ENCODE assay signal across 8 mouse cellular contexts in the genomic region with DNA sequence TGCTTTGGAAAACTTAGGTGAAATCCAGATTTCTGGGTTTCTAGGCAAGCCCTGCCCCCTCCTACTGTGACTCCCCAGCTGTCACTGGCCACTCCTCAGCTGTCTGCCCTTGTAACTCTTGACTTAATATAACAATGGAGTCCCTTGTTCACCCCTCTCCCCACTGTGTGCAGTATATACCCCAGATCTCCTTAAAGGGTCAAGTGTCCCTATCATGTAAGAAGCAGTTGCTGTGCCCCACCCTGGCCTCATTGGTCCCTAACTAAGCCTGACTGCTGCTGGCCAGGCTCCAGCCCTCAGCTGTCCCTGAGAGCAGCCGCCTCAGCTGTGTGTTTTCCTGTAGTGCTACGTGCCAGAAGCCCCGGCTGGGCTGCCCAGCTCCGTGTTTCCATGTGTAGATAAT. TPM values are rescaled to one million over a fixed set of nuclear protein-coding genes. Genes with fewer than 3 reads are reported as not detected.
DNase-seq lines count a peak whose midpoint lies in the region; ATAC-seq and TF ChIP-seq lines count a peak whose summit lies in the region.

No protein-coding gene starts in this region.

- no peaks in the 10 kb centered on the region for H3K9me3 ChIP-seq in lung, embryonic 16.5 days (ENCODE audit: control insufficient read depth, low read length)
- no peaks in the 10 kb centered on the region for H3K9me3 ChIP-seq in embryonic facial prominence, embryonic 13.5 days
- no peaks in the 10 kb centered on the region for H3K9me3 ChIP-seq in heart, embryonic 15.5 days (replicated peaks)
- H3K9me3 ChIP-seq in limb, embryonic 15.5 days = no peaks in the 10 kb centered on the region
- H3K9me3 ChIP-seq in stomach, postnatal 0 days (ENCODE audit: control insufficient read depth, low read length) = no peaks in the 10 kb centered on the region

- TF ChIP-seq EP300 in stomach, postnatal 0 days (optimal IDR thresholded peaks at IDR 0.05) = no peak

- ATAC-seq in lung, embryonic 16.5 days (ENCODE audit: low read depth) = peak; percentile 67
- peak; percentile 22; the same call in 1 of the 2 replicates for ATAC-seq in embryonic facial prominence, embryonic 13.5 days (ENCODE audit: insufficient number of reproducible peaks, insufficient read depth, low FRiP score, low TSS enrichment, low read depth)
- peak; percentile 38 for ATAC-seq in heart, embryonic 15.5 days (replicated peaks; ENCODE audit: insufficient number of reproducible peaks, insufficient read depth, low FRiP score, low read depth)
- peak; percentile 49 for ATAC-seq in limb, embryonic 15.5 days (ENCODE audit: insufficient number of reproducible peaks, low FRiP score, low TSS enrichment, low read depth)
- ATAC-seq in stomach, postnatal 0 days (ENCODE audit: low FRiP score, low TSS enrichment) = no peak

- no peak for TF ChIP-seq CTCF in lung, adult 2 months (IDR thresholded peaks at IDR 0.05; ENCODE audit: insufficient read depth, low read length)
- no peak for TF ChIP-seq CTCF in stomach, postnatal 0 days (IDR thresholded peaks at IDR 0.05; ENCODE audit: low read depth)
- no peak for TF ChIP-seq CTCF in thymus, adult 2 months (IDR thresholded peaks at IDR 0.05; ENCODE audit: borderline replicate concordance, control insufficient read depth, extremely low read depth, insufficient read depth, low read length, poor library complexity)

- H3K4me2 ChIP-seq in lung, embryonic 16.5 days (ENCODE audit: low read depth, low read length) = peak overlapping the region; percentile 60
- H3K4me2 ChIP-seq in embryonic facial prominence, embryonic 13.5 days = peak overlapping the region; percentile 87
- H3K4me2 ChIP-seq in heart, embryonic 15.5 days = peak overlapping the region; percentile 95
- peak overlapping the region; percentile 81 for H3K4me2 ChIP-seq in limb, embryonic 15.5 days
- H3K4me2 ChIP-seq in stomach, postnatal 0 days (replicated peaks; ENCODE audit: low read depth) = peak overlapping the region; percentile 56

- H3K4me1 ChIP-seq in lung, embryonic 16.5 days (replicated peaks; ENCODE audit: control insufficient read depth, insufficient read depth, low read length) = peaks cover 42% of the 10 kb centered on the region
- peaks cover 8% of the 10 kb centered on the region for H3K4me1 ChIP-seq in lung, adult 2 months (ENCODE audit: control insufficient read depth, insufficient read depth, low read length)
- peaks cover 62% of the 10 kb centered on the region for H3K4me1 ChIP-seq in embryonic facial prominence, embryonic 13.5 days
- peaks cover 59% of the 10 kb centered on the region for H3K4me1 ChIP-seq in heart, embryonic 15.5 days (replicated peaks)
- peaks cover 64% of the 10 kb centered on the region for H3K4me1 ChIP-seq in limb, embryonic 15.5 days
- peaks cover 10% of the 10 kb centered on the region for H3K4me1 ChIP-seq in stomach, postnatal 0 days (replicated peaks; ENCODE audit: control insufficient read depth, insufficient read depth)
- H3K4me1 ChIP-seq in thymus, adult 2 months (replicated peaks; ENCODE audit: control insufficient read depth, insufficient read depth, low read length) = peaks cover 40% of the 10 kb centered on the region

- no peak for TF ChIP-seq POLR2A in lung, adult 2 months (IDR thresholded peaks at IDR 0.05; ENCODE audit: borderline replicate concordance, extremely low read depth, low read depth, low read length)
- TF ChIP-seq POLR2A in thymus, adult 2 months (IDR thresholded peaks at IDR 0.05; ENCODE audit: control insufficient read depth, extremely low read depth, insufficient read depth, low read length, poor library complexity) = no peak

- H3K9ac ChIP-seq in lung, embryonic 16.5 days (ENCODE audit: low read length) = 0 out of 2 replicates have a peak overlapping the region, but pooled peaks have one; percentile 16
- 0 out of 2 replicates have a peak overlapping the region, but pooled peaks have one; percentile 12 for H3K9ac ChIP-seq in embryonic facial prominence, embryonic 13.5 days
- H3K9ac ChIP-seq in heart, embryonic 15.5 days = no peak overlapping the region
- H3K9ac ChIP-seq in limb, embryonic 15.5 days = no peak overlapping the region
- H3K9ac ChIP-seq in stomach, postnatal 0 days (ENCODE audit: low read length) = no peak overlapping the region

- H3K27me3 ChIP-seq in lung, embryonic 16.5 days (ENCODE audit: control insufficient read depth, insufficient read depth, low read depth, low read length) = peaks cover 25% of the 10 kb centered on the region
- H3K27me3 ChIP-seq in embryonic facial prominence, embryonic 13.5 days = peaks cover 53% of the 10 kb centered on the region
- peaks cover 45% of the 10 kb centered on the region for H3K27me3 ChIP-seq in heart, embryonic 15.5 days
- H3K27me3 ChIP-seq in limb, embryonic 15.5 days = peaks cover 48% of the 10 kb centered on the region
- no peaks in the 10 kb centered on the region for H3K27me3 ChIP-seq in stomach, postnatal 0 days (ENCODE audit: control insufficient read depth, insufficient read depth, low read length)
- peaks cover 20% of the 10 kb centered on the region; the same call in 1 of the 2 replicates for H3K27me3 ChIP-seq in thymus, adult 2 months (ENCODE audit: control insufficient read depth, insufficient read depth, low read length)

- WGBS in lung, embryonic 16.5 days = 4% methylated on average over 4 of the region's 4 CpGs
- 6% methylated on average over 4 of the region's 4 CpGs for WGBS in lung, adult 2 months
- WGBS in embryonic facial prominence, embryonic 13.5 days = 11% methylated on average over 4 of the region's 4 CpGs
- WGBS in heart, embryonic 15.5 days = 3% methylated on average over 4 of the region's 4 CpGs
- WGBS in limb, embryonic 15.5 days = 11% methylated on average over 4 of the region's 4 CpGs
- WGBS in stomach, postnatal 0 days = 0% methylated on average over 4 of the region's 4 CpGs
- WGBS in thymus, adult 2 months = 35% methylated on average over 4 of the region's 4 CpGs

- peak overlapping the region; percentile 56 for H3K27ac ChIP-seq in lung, embryonic 16.5 days (ENCODE audit: low read length)
- no peak overlapping the region for H3K27ac ChIP-seq in embryonic facial prominence, embryonic 13.5 days
- peak overlapping the region; percentile 61 for H3K27ac ChIP-seq in heart, embryonic 15.5 days
- peak overlapping the region; percentile 62 for H3K27ac ChIP-seq in limb, embryonic 15.5 days
- H3K27ac ChIP-seq in stomach, postnatal 0 days (replicated peaks) = no peak overlapping the region
- H3K27ac ChIP-seq in thymus, adult 2 months (ENCODE audit: control insufficient read depth, insufficient read depth, low read length) = no peak overlapping the region

- no peak for DNase-seq in lung, adult 2 months
- peak; percentile 44 for DNase-seq in stomach, postnatal 0 days (ENCODE audit: low spot score)
- no peak for DNase-seq in thymus, adult 2 months
- DNase-seq in left cerebral cortex, adult 8-10 months (ENCODE audit: low spot score in 2 of 2) = no peak

- no peaks in the 10 kb centered on the region for H3K36me3 ChIP-seq in lung, embryonic 16.5 days (ENCODE audit: control insufficient read depth, insufficient read depth, low read length)
- no peaks in the 10 kb centered on the region for H3K36me3 ChIP-seq in embryonic facial prominence, embryonic 13.5 days
- no peaks in the 10 kb centered on the region for H3K36me3 ChIP-seq in heart, embryonic 15.5 days
- no peaks in the 10 kb centered on the region for H3K36me3 ChIP-seq in limb, embryonic 15.5 days
- no peaks in the 10 kb centered on the region for H3K36me3 ChIP-seq in stomach, postnatal 0 days (ENCODE audit: control insufficient read depth, insufficient read depth, low read length)
- no peaks in the 10 kb centered on the region for H3K36me3 ChIP-seq in thymus, adult 2 months (ENCODE audit: control insufficient read depth, insufficient read depth, low read length)

- H3K4me3 ChIP-seq in lung, embryonic 16.5 days (ENCODE audit: low read length) = peak overlapping the region; percentile 41
- H3K4me3 ChIP-seq in lung, adult 2 months (replicated peaks; ENCODE audit: extremely low read depth, low read depth, low read length) = no peak overlapping the region
- H3K4me3 ChIP-seq in embryonic facial prominence, embryonic 13.5 days = no peak overlapping the region
- peak overlapping the region; percentile 17; the same call in 1 of the 2 replicates for H3K4me3 ChIP-seq in heart, embryonic 15.5 days
- H3K4me3 ChIP-seq in limb, embryonic 15.5 days = peak overlapping the region; percentile 64
- H3K4me3 ChIP-seq in stomach, postnatal 0 days (ENCODE audit: low read depth, low read length) = no peak overlapping the region
- no peak overlapping the region for H3K4me3 ChIP-seq in thymus, adult 2 months (ENCODE audit: control insufficient read depth, insufficient read depth, low read length)

RNA-seq across cellular contexts. Expression of gene Pnmal2, which starts 3.5 kb away (rescaled TPM):
- polyA plus RNA-seq in lung, embryonic 16.5 days (2015; fragmentation: Nextera tagmentation; extraction: Ambion mirVana) = 5.1 and 5.5 TPM in 2 replicates
- polyA plus RNA-seq in lung, adult 2 months (2012; rRNA removed) = 2.0 and 3.2 TPM in 2 replicates
- polyA plus RNA-seq in embryonic facial prominence, embryonic 13.5 days (2015; fragmentation: Nextera tagmentation; extraction: Ambion mirVana) = 10.5 and 10.9 TPM in 2 replicates
- 4.7 and 6.2 TPM in 2 replicates for polyA plus RNA-seq in heart, embryonic 15.5 days (2015; fragmentation: Nextera tagmentation; extraction: Ambion mirVana)
- 20.2 and 31.1 TPM in 2 replicates for polyA plus RNA-seq in limb, embryonic 15.5 days (2015; fragmentation: Nextera tagmentation; extraction: Ambion mirVana)
- polyA plus RNA-seq in stomach, postnatal 0 days (2015; fragmentation: Nextera tagmentation; extraction: Ambion mirVana) = 4.7 and 4.8 TPM in 2 replicates
- polyA plus RNA-seq in thymus, adult 2 months (2012; rRNA removed) = 2.2 and 3.0 TPM in 2 replicates
- 100 to 1,000 TPM; 270 to 304 (median 294) TPM for total RNA-seq in left cerebral cortex, adult 8-10 months (2022)

RNA-seq across cellular contexts. Expression of gene Pnmal1, which starts 11.5 kb away (rescaled TPM):
- polyA plus RNA-seq in lung, embryonic 16.5 days (2015; fragmentation: Nextera tagmentation; extraction: Ambion mirVana) = 0.20 and 0.49 TPM in 2 replicates
- polyA plus RNA-seq in lung, adult 2 months (2012; rRNA removed) = not detected in 2 replicates
- polyA plus RNA-seq in embryonic facial prominence, embryonic 13.5 days (2015; fragmentation: Nextera tagmentation; extraction: Ambion mirVana) = 1.2 and 1.7 TPM in 2 replicates
- polyA plus RNA-seq in heart, embryonic 15.5 days (2015; fragmentation: Nextera tagmentation; extraction: Ambion mirVana) = 0.05 and 0.24 TPM in 2 replicates
- polyA plus RNA-seq in limb, embryonic 15.5 days (2015; fragmentation: Nextera tagmentation; extraction: Ambion mirVana) = 0.33 and 0.50 TPM in 2 replicates
- 1.7 and 1.8 TPM in 2 replicates for polyA plus RNA-seq in stomach, postnatal 0 days (2015; fragmentation: Nextera tagmentation; extraction: Ambion mirVana)
- not detected in 2 replicates for polyA plus RNA-seq in thymus, adult 2 months (2012; rRNA removed)
- total RNA-seq in left cerebral cortex, adult 8-10 months (2022) = 100 to 1,000 TPM; 101 to 107 (median 104) TPM

RNA-seq across cellular contexts. Expression of gene Calm3, which starts 24.0 kb away (rescaled TPM):
- polyA plus RNA-seq in lung, embryonic 16.5 days (2015; fragmentation: Nextera tagmentation; extraction: Ambion mirVana) = 116 and 118 TPM in 2 replicates
- polyA plus RNA-seq in lung, adult 2 months (2012; rRNA removed) = 279 and 310 TPM in 2 replicates
- 104 and 111 TPM in 2 replicates for polyA plus RNA-seq in embryonic facial prominence, embryonic 13.5 days (2015; fragmentation: Nextera tagmentation; extraction: Ambion mirVana)
- 96.4 and 98.4 TPM in 2 replicates for polyA plus RNA-seq in heart, embryonic 15.5 days (2015; fragmentation: Nextera tagmentation; extraction: Ambion mirVana)
- 85.8 and 99.4 TPM in 2 replicates for polyA plus RNA-seq in limb, embryonic 15.5 days (2015; fragmentation: Nextera tagmentation; extraction: Ambion mirVana)
- polyA plus RNA-seq in stomach, postnatal 0 days (2015; fragmentation: Nextera tagmentation; extraction: Ambion mirVana) = 49.1 and 58.7 TPM in 2 replicates
- polyA plus RNA-seq in thymus, adult 2 months (2012; rRNA removed) = 398 and 475 TPM in 2 replicates
- 1,000 to 10,000 TPM; 1,595 to 1,874 (median 1,737) TPM for total RNA-seq in left cerebral cortex, adult 8-10 months (2022)

RNA-seq across cellular contexts. Expression of gene Gm42372, which starts 34.9 kb away (rescaled TPM):
- polyA plus RNA-seq in lung, embryonic 16.5 days (2015; fragmentation: Nextera tagmentation; extraction: Ambion mirVana) = 0.15 and 0.29 TPM in 2 replicates
- 0.03 and 0.04 TPM in 2 replicates for polyA plus RNA-seq in lung, adult 2 months (2012; rRNA removed)
- 0.18 and 0.25 TPM in 2 replicates for polyA plus RNA-seq in embryonic facial prominence, embryonic 13.5 days (2015; fragmentation: Nextera tagmentation; extraction: Ambion mirVana)
- 0.05 and 0.23 TPM in 2 replicates for polyA plus RNA-seq in heart, embryonic 15.5 days (2015; fragmentation: Nextera tagmentation; extraction: Ambion mirVana)
- 0.14 and 0.20 TPM in 2 replicates for polyA plus RNA-seq in limb, embryonic 15.5 days (2015; fragmentation: Nextera tagmentation; extraction: Ambion mirVana)
- 0.15 and 0.16 TPM in 2 replicates for polyA plus RNA-seq in stomach, postnatal 0 days (2015; fragmentation: Nextera tagmentation; extraction: Ambion mirVana)
- polyA plus RNA-seq in thymus, adult 2 months (2012; rRNA removed) = 2.3 TPM in 2 replicates
- 10 to 100 TPM; 60.8 to 66.8 (median 62.2) TPM for total RNA-seq in left cerebral cortex, adult 8-10 months (2022)

RNA-seq across cellular contexts. Expression of gene Ptgir, which starts 41.7 kb away (rescaled TPM):
- polyA plus RNA-seq in lung, embryonic 16.5 days (2015; fragmentation: Nextera tagmentation; extraction: Ambion mirVana) = 2.6 and 2.8 TPM in 2 replicates
- 9.8 and 10.4 TPM in 2 replicates for polyA plus RNA-seq in lung, adult 2 months (2012; rRNA removed)
- 1.2 TPM in 2 replicates for polyA plus RNA-seq in embryonic facial prominence, embryonic 13.5 days (2015; fragmentation: Nextera tagmentation; extraction: Ambion mirVana)
- 0.86 and 1.2 TPM in 2 replicates for polyA plus RNA-seq in heart, embryonic 15.5 days (2015; fragmentation: Nextera tagmentation; extraction: Ambion mirVana)
- 4.0 and 5.1 TPM in 2 replicates for polyA plus RNA-seq in limb, embryonic 15.5 days (2015; fragmentation: Nextera tagmentation; extraction: Ambion mirVana)
- 1.5 and 1.6 TPM in 2 replicates for polyA plus RNA-seq in stomach, postnatal 0 days (2015; fragmentation: Nextera tagmentation; extraction: Ambion mirVana)
- polyA plus RNA-seq in thymus, adult 2 months (2012; rRNA removed) = 11.3 and 11.4 TPM in 2 replicates
- under 1 TPM in 3 of 4 experiments, not detected in 1; 0.11 to 0.16 (median 0.13) TPM for total RNA-seq in left cerebral cortex, adult 8-10 months (2022)

Comparison
In these comparisons a context has a peak if more than half of its experiments do, and no peak if none do; other contexts are left out.
1. H3K4me3 ChIP-seq: peak in lung, embryonic 16.5 days (single experiment), heart, embryonic 15.5 days (single experiment) and limb, embryonic 15.5 days (single experiment); none in lung, adult 2 months (single experiment), embryonic facial prominence, embryonic 13.5 days (single experiment), stomach, postnatal 0 days (single experiment) and thymus, adult 2 months (single experiment).
2. H3K27ac ChIP-seq: peak in lung, embryonic 16.5 days (single experiment), heart, embryonic 15.5 days (single experiment) and limb, embryonic 15.5 days (single experiment); none in embryonic facial prominence, embryonic 13.5 days (single experiment), stomach, postnatal 0 days (single experiment) and thymus, adult 2 months (single experiment).
3. H3K9ac ChIP-seq: peak in lung, embryonic 16.5 days (single experiment) and embryonic facial prominence, embryonic 13.5 days (single experiment); none in heart, embryonic 15.5 days (single experiment), limb, embryonic 15.5 days (single experiment) and stomach, postnatal 0 days (single experiment).
4. Peak in every context shown above with its lines, with median percentiles within 50 percentile points of each other: H3K4me2 ChIP-seq.